Mouse (Mus musculus): ENCODE measurements at regions not wholly inside any gene's neighbourhood (a gene's known extent, or its start where the extent isn't known, plus 50 kb on each side); places are given as distances from the start of the nearest gene placed in this dataset.
"Not testable (repeated sequence)": the region's sequence is repeated elsewhere in the genome, so short reads cannot be mapped to it uniquely, and the experiment has no call there.

GRCm38 (mm10) chr14:90405476-90405875 is 1934.3 kb upstream of the Pcdh20 start:
- Histone ChIP-seq H3K4me1 (ENCODE audit: control insufficient read depth in 2 of 2, insufficient read depth in 2 of 2, low read length in 2 of 2, poor library complexity in 1 of 2) (no peaks in the 10 kb centered on the region), H3K27ac (ENCODE audit: insufficient read depth, low read depth, low read length, poor library complexity, severe bottlenecking) (no peak overlapping the region), H3K9ac (ENCODE audit: insufficient read depth, low read depth, low read length, poor library complexity, severe bottlenecking) (no peak overlapping the region), H3K4me3 (ENCODE audit: insufficient read depth in 1 of 2, low read depth in 1 of 2, low read length in 2 of 2, poor library complexity in 1 of 2, severe bottlenecking in 1 of 2) (no peak overlapping the region), H3K36me3 (ENCODE audit: control insufficient read depth, insufficient read depth, low read length, poor library complexity, severe bottlenecking) (no peaks in the 10 kb centered on the region), H3K9me3 (ENCODE audit: control insufficient read depth, insufficient read depth, low read depth, low read length) (no peaks in the 10 kb centered on the region)
- TF ChIP-seq ZC3H11A (IDR thresholded peaks at IDR 0.05; ENCODE audit: borderline replicate concordance, low read depth, low read length) (no peak), ZNF384 (IDR thresholded peaks at IDR 0.05; ENCODE audit: low read depth, low read length) (no peak), CHD2 (IDR thresholded peaks at IDR 0.05; ENCODE audit: low read depth, low read length) (no peak)
- no peak for DNase-seq (ENCODE audit: low read depth, low spot score)
- in situ Hi-C loops (cut with MboI; ENCODE audit: low sequenced_read_pairs in 2 of 2, unreplicated experiment in 2 of 2) = no loop called here

- in situ Hi-C loops (cut with MboI; ENCODE audit: low sequenced_read_pairs in 2 of 2, unreplicated experiment in 2 of 2) = no loop called here
- no peaks in the 10 kb centered on the region for H3K9me3 ChIP-seq (ENCODE audit: control insufficient read depth, insufficient read depth, low read depth, low read length)
- H3K9ac ChIP-seq (ENCODE audit: insufficient read depth, low read depth, low read length, poor library complexity, severe bottlenecking) = no peak overlapping the region
- H3K4me3 ChIP-seq (ENCODE audit: insufficient read depth in 1 of 2, low read depth in 1 of 2, low read length in 2 of 2, poor library complexity in 1 of 2, severe bottlenecking in 1 of 2) = no peak overlapping the region
- no peaks in the 10 kb centered on the region for H3K4me1 ChIP-seq (ENCODE audit: control insufficient read depth in 2 of 2, insufficient read depth in 2 of 2, low read length in 2 of 2, poor library complexity in 1 of 2)
- no peak for DNase-seq (ENCODE audit: low read depth, low spot score)
- H3K27ac ChIP-seq (ENCODE audit: insufficient read depth, low read depth, low read length, poor library complexity, severe bottlenecking) = no peak overlapping the region
- no peak for TF ChIP-seq ZC3H11A (IDR thresholded peaks at IDR 0.05; ENCODE audit: borderline replicate concordance, low read depth, low read length)
- no peak for TF ChIP-seq HCFC1 (IDR thresholded peaks at IDR 0.05; ENCODE audit: borderline replicate concordance, insufficient read depth, low read length)
- no peak for TF ChIP-seq MAFK (IDR thresholded peaks at IDR 0.05; ENCODE audit: insufficient read depth, low read depth, low read length)
- H3K36me3 ChIP-seq (ENCODE audit: control insufficient read depth, insufficient read depth, low read length, poor library complexity, severe bottlenecking) = no peaks in the 10 kb centered on the region
These were observed 1896.2 kb upstream of the Pcdh20 start for GRCm38 (mm10) chr14:90367256-90367936.

- Histone ChIP-seq H3K9ac (ENCODE audit: insufficient read depth, low read depth, low read length, poor library complexity, severe bottlenecking) (no peak overlapping the region), H3K27ac (ENCODE audit: insufficient read depth, low read depth, low read length, poor library complexity, severe bottlenecking) (no peak overlapping the region), H3K36me3 (ENCODE audit: control insufficient read depth, insufficient read depth, low read length, poor library complexity, severe bottlenecking) (no peaks in the 10 kb centered on the region), H3K4me1 (ENCODE audit: control insufficient read depth in 2 of 2, insufficient read depth in 2 of 2, low read length in 2 of 2, poor library complexity in 1 of 2) (no peaks in the 10 kb centered on the region), H3K9me3 (ENCODE audit: control insufficient read depth, insufficient read depth, low read depth, low read length) (no peaks in the 10 kb centered on the region), H3K4me3 (ENCODE audit: insufficient read depth in 1 of 2, low read depth in 1 of 2, low read length in 2 of 2, poor library complexity in 1 of 2, severe bottlenecking in 1 of 2) (no peak overlapping the region)
- in situ Hi-C loops (cut with MboI; ENCODE audit: low sequenced_read_pairs in 2 of 2, unreplicated experiment in 2 of 2) = loop anchor here in 1 of 2 experiments (25.0 kb wide), 1 partner anchor 1822 kb away; no protein-coding TSS in a partner anchor
- DNase-seq (ENCODE audit: low read depth, low spot score) = no peak
- TF ChIP-seq CHD2 (IDR thresholded peaks at IDR 0.05; ENCODE audit: low read depth, low read length) (no peak), ZC3H11A (IDR thresholded peaks at IDR 0.05; ENCODE audit: borderline replicate concordance, low read depth, low read length) (no peak), HCFC1 (IDR thresholded peaks at IDR 0.05; ENCODE audit: borderline replicate concordance, insufficient read depth, low read length) (no peak), ZNF384 (IDR thresholded peaks at IDR 0.05; ENCODE audit: low read depth, low read length) (no peak), MAFK (IDR thresholded peaks at IDR 0.05; ENCODE audit: insufficient read depth, low read depth, low read length) (no peak)
These were observed 1863.3 kb upstream of the Pcdh20 start for GRCm38 (mm10) chr14:90334541-90334940.

GRCm38 (mm10) chr14:90295456-90295855 is 1824.3 kb upstream of the Pcdh20 start:
- H3K4me1 ChIP-seq (ENCODE audit: control insufficient read depth in 2 of 2, insufficient read depth in 2 of 2, low read length in 2 of 2, poor library complexity in 1 of 2); H3K4me3 ChIP-seq (ENCODE audit: insufficient read depth in 1 of 2, low read depth in 1 of 2, low read length in 2 of 2, poor library complexity in 1 of 2, severe bottlenecking in 1 of 2); DNase-seq (ENCODE audit: low read depth, low spot score); H3K36me3 ChIP-seq (ENCODE audit: control insufficient read depth, insufficient read depth, low read length, poor library complexity, severe bottlenecking); H3K9me3 ChIP-seq (ENCODE audit: control insufficient read depth, insufficient read depth, low read depth, low read length); H3K9ac ChIP-seq (ENCODE audit: insufficient read depth, low read depth, low read length, poor library complexity, severe bottlenecking); H3K27ac ChIP-seq (ENCODE audit: insufficient read depth, low read depth, low read length, poor library complexity, severe bottlenecking); in situ Hi-C loops (cut with MboI; ENCODE audit: low sequenced_read_pairs in 2 of 2, unreplicated experiment in 2 of 2): not testable (repeated sequence)

GRCm38 (mm10) chr14:90246042-90246441 is 1774.8 kb upstream of the Pcdh20 start:
- TF ChIP-seq MAFK (IDR thresholded peaks at IDR 0.05; ENCODE audit: insufficient read depth, low read depth, low read length) (no peak), CHD2 (IDR thresholded peaks at IDR 0.05; ENCODE audit: low read depth, low read length) (no peak), HCFC1 (IDR thresholded peaks at IDR 0.05; ENCODE audit: borderline replicate concordance, insufficient read depth, low read length) (no peak), ZNF384 (IDR thresholded peaks at IDR 0.05; ENCODE audit: low read depth, low read length) (no peak), ZC3H11A (IDR thresholded peaks at IDR 0.05; ENCODE audit: borderline replicate concordance, low read depth, low read length) (no peak)
- no peaks in the 10 kb centered on the region for H3K4me1 ChIP-seq (ENCODE audit: control insufficient read depth in 2 of 2, insufficient read depth in 2 of 2, low read length in 2 of 2, poor library complexity in 1 of 2)
- in situ Hi-C loops (cut with MboI; ENCODE audit: low sequenced_read_pairs in 2 of 2, unreplicated experiment in 2 of 2) = no loop called here

More at GRCm38 (mm10) chr14:90246042-90246441, 1774.8 kb upstream of the Pcdh20 start:
- no peak for DNase-seq (ENCODE audit: low read depth, low spot score)
- no peak overlapping the region for H3K9ac ChIP-seq (ENCODE audit: insufficient read depth, low read depth, low read length, poor library complexity, severe bottlenecking)
- no peak overlapping the region for H3K4me3 ChIP-seq (ENCODE audit: insufficient read depth in 1 of 2, low read depth in 1 of 2, low read length in 2 of 2, poor library complexity in 1 of 2, severe bottlenecking in 1 of 2)
- no peaks in the 10 kb centered on the region for H3K36me3 ChIP-seq (ENCODE audit: control insufficient read depth, insufficient read depth, low read length, poor library complexity, severe bottlenecking)
- no peak overlapping the region for H3K27ac ChIP-seq (ENCODE audit: insufficient read depth, low read depth, low read length, poor library complexity, severe bottlenecking)
- no peaks in the 10 kb centered on the region for H3K9me3 ChIP-seq (ENCODE audit: control insufficient read depth, insufficient read depth, low read depth, low read length)

Data from ES-E14 (cell line).